Mouse (Mus musculus): Measurements from ENCODE around the gene Timm23. TPM values are rescaled to one million over a fixed set of nuclear protein-coding genes. Genes with fewer than 3 reads are reported as not detected.
"Not testable (repeated sequence)": the region's sequence is repeated elsewhere in the genome, so short reads cannot be mapped to it uniquely, and the experiment has no call there.

The Timm23 gene
- polyA plus RNA-seq, 1 experiment from 2014 or later: 227 TPM

GRCm38 (mm10) chr14:32180861-32181260 lies 20.8 kb downstream of the Timm23 start:
- H3K4me3 ChIP-seq: no peak overlapping the region
- no peaks in the 10 kb centered on the region for H3K9me3 ChIP-seq
- ATAC-seq (ENCODE audit: low FRiP score, low read depth): no peak
- no peak overlapping the region for H3K9ac ChIP-seq
- H3K4me2 ChIP-seq: no peak overlapping the region
- 90% methylated on average over 6 of the region's 6 CpGs for WGBS
- no peak overlapping the region for H3K27ac ChIP-seq (replicated peaks)
- no peaks in the 10 kb centered on the region for H3K27me3 ChIP-seq
- no peaks in the 10 kb centered on the region for H3K4me1 ChIP-seq (replicated peaks)
- peaks cover 55% of the 10 kb centered on the region for H3K36me3 ChIP-seq

GRCm38 (mm10) chr14:32179393-32180195 lies 22.1 kb downstream of the Timm23 start:
- 95% methylated on average over 10 of the region's 10 CpGs for WGBS
- H3K36me3 ChIP-seq: peaks cover 52% of the 10 kb centered on the region
- no peak for ATAC-seq (ENCODE audit: low FRiP score, low read depth)

GRCm38 (mm10) chr14:32176590-32176989 lies 25.1 kb downstream of the Timm23 start:
- H3K4me3 ChIP-seq; H3K9ac ChIP-seq; H3K4me1 ChIP-seq (replicated peaks); H3K27ac ChIP-seq (replicated peaks); H3K27me3 ChIP-seq; H3K9me3 ChIP-seq; ATAC-seq (ENCODE audit: low FRiP score, low read depth); H3K4me2 ChIP-seq: not testable (repeated sequence)
- 91% methylated on average over 5 of the region's 5 CpGs for WGBS
- H3K36me3 ChIP-seq: peaks cover 43% of the 10 kb centered on the region

More at GRCm38 (mm10) chr14:32179393-32180195, 22.1 kb downstream of the Timm23 start:
- Histone ChIP-seq H3K9me3 (no peaks in the 10 kb centered on the region), H3K27ac (replicated peaks) (no peak overlapping the region), H3K4me3 (no peak overlapping the region), H3K4me2 (no peak overlapping the region), H3K4me1 (replicated peaks) (no peaks in the 10 kb centered on the region), H3K9ac (no peak overlapping the region), H3K27me3 (no peaks in the 10 kb centered on the region)

- Histone ChIP-seq H3K9ac (no peak overlapping the region), H3K4me1 (replicated peaks) (no peaks in the 10 kb centered on the region), H3K27ac (replicated peaks) (no peak overlapping the region), H3K27me3 (no peaks in the 10 kb centered on the region), H3K4me3 (no peak overlapping the region), H3K9me3 (no peaks in the 10 kb centered on the region), H3K4me2 (no peak overlapping the region), H3K36me3 (peaks cover 34% of the 10 kb centered on the region)
- no peak for ATAC-seq (ENCODE audit: low FRiP score, low read depth)
- WGBS: 96% methylated on average over 2 of the region's 2 CpGs
These were observed 26.4 kb downstream of the Timm23 start for GRCm38 (mm10) chr14:32175310-32175709.

GRCm38 (mm10) chr14:32170137-32170536 lies 31.6 kb downstream of the Timm23 start:
- no peak overlapping the region for H3K4me2 ChIP-seq
- no peak overlapping the region for H3K9ac ChIP-seq
- peaks cover 13% of the 10 kb centered on the region for H3K4me1 ChIP-seq (replicated peaks)
- H3K27ac ChIP-seq (replicated peaks): no peak overlapping the region
- H3K27me3 ChIP-seq: no peaks in the 10 kb centered on the region
- 90% methylated on average over 4 of the region's 4 CpGs for WGBS
- no peak overlapping the region for H3K4me3 ChIP-seq
- no peak for ATAC-seq (ENCODE audit: low FRiP score, low read depth)
- H3K9me3 ChIP-seq: no peaks in the 10 kb centered on the region
- peaks cover 14% of the 10 kb centered on the region for H3K36me3 ChIP-seq

- Histone ChIP-seq H3K36me3 (peaks cover 8% of the 10 kb centered on the region), H3K27me3 (no peaks in the 10 kb centered on the region), H3K4me2 (no peak overlapping the region), H3K27ac (replicated peaks) (no peak overlapping the region), H3K4me1 (replicated peaks) (peaks cover 18% of the 10 kb centered on the region), H3K4me3 (no peak overlapping the region), H3K9ac (no peak overlapping the region), H3K9me3 (no peaks in the 10 kb centered on the region)
- WGBS: 84% methylated on average over 3 of the region's 3 CpGs
- ATAC-seq (ENCODE audit: low FRiP score, low read depth): no peak
These were observed 33.0 kb downstream of the Timm23 start for GRCm38 (mm10) chr14:32168653-32169231.

- no peaks in the 10 kb centered on the region for H3K9me3 ChIP-seq
- H3K4me3 ChIP-seq: no peak overlapping the region
- no peak overlapping the region for H3K27ac ChIP-seq (replicated peaks)
- H3K4me2 ChIP-seq: no peak overlapping the region
- H3K27me3 ChIP-seq: no peaks in the 10 kb centered on the region
- ATAC-seq (ENCODE audit: low FRiP score, low read depth): no peak
- no peak overlapping the region for H3K9ac ChIP-seq
- H3K36me3 ChIP-seq: no peaks in the 10 kb centered on the region
- peaks cover 18% of the 10 kb centered on the region for H3K4me1 ChIP-seq (replicated peaks)
- 94% methylated on average over 5 of the region's 5 CpGs for WGBS
These were observed 34.4 kb downstream of the Timm23 start for GRCm38 (mm10) chr14:32167326-32167725.

GRCm38 (mm10) chr14:32166840-32167239 lies 34.9 kb downstream of the Timm23 start:
- ATAC-seq (ENCODE audit: low FRiP score, low read depth): no peak
- 84% methylated on average over 1 of the region's 1 CpGs for WGBS
- no peak overlapping the region for H3K4me2 ChIP-seq

GRCm38 (mm10) chr14:32166062-32166441 lies 35.6 kb downstream of the Timm23 start:
- 76% methylated on average over 2 of the region's 2 CpGs for WGBS
- H3K4me1 ChIP-seq (replicated peaks): peaks cover 24% of the 10 kb centered on the region
- H3K4me3 ChIP-seq: no peak overlapping the region; the same call in 1 of the 2 replicates
- H3K9ac ChIP-seq: no peak overlapping the region
- peak overlapping the region; percentile 94 for H3K4me2 ChIP-seq
- H3K27me3 ChIP-seq: no peaks in the 10 kb centered on the region
- no peaks in the 10 kb centered on the region for H3K9me3 ChIP-seq
- no peaks in the 10 kb centered on the region for H3K36me3 ChIP-seq
- ATAC-seq (ENCODE audit: low FRiP score, low read depth): no peak
- H3K27ac ChIP-seq (replicated peaks): no peak overlapping the region

More at GRCm38 (mm10) chr14:32166840-32167239, 34.9 kb downstream of the Timm23 start:
- Histone ChIP-seq H3K9me3 (no peaks in the 10 kb centered on the region), H3K27ac (replicated peaks) (no peak overlapping the region), H3K27me3 (no peaks in the 10 kb centered on the region), H3K9ac (no peak overlapping the region), H3K4me1 (replicated peaks) (peaks cover 18% of the 10 kb centered on the region), H3K4me3 (no peak overlapping the region), H3K36me3 (no peaks in the 10 kb centered on the region)

- H3K27ac ChIP-seq (replicated peaks): peak overlapping the region; percentile 35; the same call in 1 of the 2 replicates
- peak overlapping the region; percentile 44 for H3K4me3 ChIP-seq
- WGBS: under 1% methylated on average over 42 of the region's 42 CpGs
- no peaks in the 10 kb centered on the region for H3K9me3 ChIP-seq
- H3K36me3 ChIP-seq: no peaks in the 10 kb centered on the region
- peak overlapping the region; percentile 94 for H3K4me2 ChIP-seq
- peak overlapping the region; percentile 47 for H3K9ac ChIP-seq
- peak; percentile 56; the same call in 1 of the 2 replicates for ATAC-seq (ENCODE audit: low FRiP score, low read depth)
- peaks cover 29% of the 10 kb centered on the region for H3K4me1 ChIP-seq (replicated peaks)
- no peaks in the 10 kb centered on the region for H3K27me3 ChIP-seq
These were observed 36.2 kb downstream of the Timm23 start for GRCm38 (mm10) chr14:32165278-32166061.

- H3K4me3 ChIP-seq: no peak overlapping the region
- no peaks in the 10 kb centered on the region for H3K27me3 ChIP-seq
- peak overlapping the region; percentile 94; the same call in 1 of the 2 replicates for H3K4me2 ChIP-seq
- H3K36me3 ChIP-seq: no peaks in the 10 kb centered on the region
- ATAC-seq (ENCODE audit: low FRiP score, low read depth): no peak
- peaks cover 32% of the 10 kb centered on the region for H3K4me1 ChIP-seq (replicated peaks)
- H3K9ac ChIP-seq: no peak overlapping the region
- H3K9me3 ChIP-seq: no peaks in the 10 kb centered on the region
- WGBS: 91% methylated on average over 8 of the region's 8 CpGs
- no peak overlapping the region for H3K27ac ChIP-seq (replicated peaks)
These were observed 37.3 kb downstream of the Timm23 start for GRCm38 (mm10) chr14:32164173-32165051.
